Mouse (Mus musculus) left cerebral cortex, postnatal 14 days (tissue): Measurements from ENCODE around the gene Sfxn3. TPM values are rescaled to one million over a fixed set of nuclear protein-coding genes. Genes with fewer than 3 reads are reported as not detected.
A peak's percentile ranks its signal among the peaks of the same experiment; 100 is the strongest.

Experiments used
- DNase-seq, 2 experiments: peaks; one replicate each; pipeline ENCODE4 v3.0.0; 2021 to 2022; ENCODE audit warnings: low spot score in 2 of 2, mixed read lengths in 1 of 2
- intact Hi-C: fragments of 180-260 bp; cut with DNase I; formaldehyde crosslinking; loops from one replicate; pipeline ENCODE4 v1.15.1; 2025
- long read RNA-seq, 2 experiments: library from polyadenylated mRNA; stranded (forward); transcript quantifications; one replicate each; pipeline ENCODE4 v2.0.0; 2021
- total RNA-seq, 2 experiments: library from RNA; stranded (reverse); gene quantifications; 2 replicates each; pipeline ENCODE4 v1.2.3; 2021

Gene Sfxn3
- 100 to 1,000 TPM; 111 to 115 TPM for total RNA-seq
- long read RNA-seq, experiment 1, transcript Sfxn3-201 (11 exons, 2,867 nt) = major isoform, 89 of 132 reads
- long read RNA-seq, experiment 1, partial matches to known transcripts = 34 of 132 reads
- long read RNA-seq, experiment 1, other reads (novel, unspliced or antisense) = 8 of 132 reads
- long read RNA-seq, experiment 2, transcript Sfxn3-201 (11 exons, 2,867 nt) = major isoform, 95 of 156 reads
- long read RNA-seq, experiment 2, partial matches to known transcripts = 30 of 156 reads
- long read RNA-seq, experiment 2, other reads (novel, unspliced or antisense) = 31 of 156 reads

- DNase-seq = peak; percentile 93 to 96
- intact Hi-C loops = loop anchor here (1.0 kb wide), 1 partner anchor 30 kb away; no protein-coding TSS in a partner anchor
These were observed at the start of gene Sfxn3 for GRCm38 (mm10) chr19:45047417-45047934. Sfxn3 (plus strand) TSS chr19:45047503.

- intact Hi-C loops = no loop called here
- DNase-seq = no peak
These were observed 49.5 kb upstream of the Sfxn3 start for GRCm38 (mm10) chr19:44997786-44998185.

- intact Hi-C loops = no loop called here
These were observed 47.7 kb upstream of the Sfxn3 start for GRCm38 (mm10) chr19:44999647-45000046.

GRCm38 (mm10) chr19:45002301-45002700, 45.0 kb upstream of the Sfxn3 start:
- intact Hi-C loops = no loop called here
- DNase-seq = no peak

More at GRCm38 (mm10) chr19:44999647-45000046, 47.7 kb upstream of the Sfxn3 start:
- no peak for DNase-seq

- DNase-seq = no peak
- intact Hi-C loops = no loop called here
These were observed 43.4 kb upstream of the Sfxn3 start for GRCm38 (mm10) chr19:45003740-45004516.

- intact Hi-C loops = no loop called here
- no peak for DNase-seq
These were observed 41.9 kb upstream of the Sfxn3 start, which contains the start of gene Twnk for GRCm38 (mm10) chr19:45005444-45005843. Twnk (plus strand) TSS chr19:45005663.

GRCm38 (mm10) chr19:45005957-45006712, 41.2 kb upstream of the Sfxn3 start, which contains the start of gene Mrpl43:
Mrpl43 (minus strand) TSS chr19:45006442.
- DNase-seq = peak; percentile 97
- intact Hi-C loops = no loop called here

GRCm38 (mm10) chr19:45007021-45007420, 40.3 kb upstream of the Sfxn3 start:
- intact Hi-C loops = no loop called here
- no peak for DNase-seq

GRCm38 (mm10) chr19:45007425-45008191, 39.7 kb upstream of the Sfxn3 start:
- intact Hi-C loops = no loop called here

GRCm38 (mm10) chr19:45010646-45011045, 36.7 kb upstream of the Sfxn3 start:
- intact Hi-C loops = loop anchor here (5.0 kb wide), 1 partner anchor 198 kb away; no protein-coding TSS in a partner anchor
- no peak for DNase-seq

More at GRCm38 (mm10) chr19:45007425-45008191, 39.7 kb upstream of the Sfxn3 start:
- no peak for DNase-seq

GRCm38 (mm10) chr19:45012219-45012618, 35.1 kb upstream of the Sfxn3 start:
- DNase-seq = no peak
- intact Hi-C loops = loop anchor here (2.0 to 5.0 kb wide), 2 partner anchors 19 to 200 kb away; no protein-coding TSS in a partner anchor

- intact Hi-C loops = loop anchor here (2.0 to 5.0 kb wide), 2 partner anchors 18 to 200 kb away; no protein-coding TSS in a partner anchor
- DNase-seq = no peak
These were observed 34.7 kb upstream of the Sfxn3 start for GRCm38 (mm10) chr19:45012636-45013035.

- intact Hi-C loops = loop anchor here (2.0 to 5.0 kb wide), 2 partner anchors 17 to 201 kb away; no protein-coding TSS in a partner anchor
- DNase-seq = no peak
These were observed 33.6 kb upstream of the Sfxn3 start for GRCm38 (mm10) chr19:45013581-45014225.

GRCm38 (mm10) chr19:45014335-45014971, 32.9 kb upstream of the Sfxn3 start, which contains the start of gene Lzts2:
Lzts2 (plus strand) TSS chr19:45014414.
- no peak for DNase-seq

GRCm38 (mm10) chr19:45014981-45015402, 32.3 kb upstream of the Sfxn3 start:
- intact Hi-C loops = loop anchor here (5.0 kb wide), 1 partner anchor 203 kb away; no protein-coding TSS in a partner anchor
- DNase-seq = no peak

More at GRCm38 (mm10) chr19:45014335-45014971, 32.9 kb upstream of the Sfxn3 start, which contains the start of gene Lzts2:
- intact Hi-C loops = loop anchor here (5.0 kb wide), 1 partner anchor 202 kb away; no protein-coding TSS in a partner anchor

- intact Hi-C loops = no loop called here
- DNase-seq = no peak
These were observed 31.6 kb upstream of the Sfxn3 start for GRCm38 (mm10) chr19:45015518-45016281.
